Mouse (Mus musculus): Measurements from ENCODE around the gene Psg27. TPM values are rescaled to one million over a fixed set of nuclear protein-coding genes. Genes with fewer than 3 reads are reported as not detected.
"Not testable (repeated sequence)": the region's sequence is repeated elsewhere in the genome, so short reads cannot be mapped to it uniquely, and the experiment has no call there.

Gene Psg27
- total RNA-seq (2021), result not detected
- long read RNA-seq, result 0 reads

GRCm38 (mm10) chr7:18567205-18567604, at the start of gene Psg27:
Psg27 (minus strand) TSS chr7:18567305.
- DNase-seq (ENCODE audit: low spot score in 2 of 2), result no peak

GRCm38 (mm10) chr7:18616401-18616800, 49.3 kb upstream of the Psg27 start, which contains the start of gene Psg23:
Psg23 (minus strand) TSS chr7:18616501.
- DNase-seq (ENCODE audit: low spot score in 2 of 2), result not testable (repeated sequence)

- DNase-seq (ENCODE audit: low spot score in 2 of 2), result no peak
Measured at GRCm38 (mm10) chr7:18559850-18560249, 7.3 kb downstream of the Psg27 start.

GRCm38 (mm10) chr7:18555751-18556150, 11.4 kb downstream of the Psg27 start:
- not testable (repeated sequence) for DNase-seq (ENCODE audit: low spot score in 2 of 2)

GRCm38 (mm10) chr7:18533420-18533819, 33.7 kb downstream of the Psg27 start:
- DNase-seq (ENCODE audit: low spot score in 2 of 2), result no peak

GRCm38 (mm10) chr7:18532169-18532568, 34.9 kb downstream of the Psg27 start, which contains the start of gene Psg25:
Psg25 (minus strand) TSS chr7:18532269.
- no peak for DNase-seq (ENCODE audit: low spot score in 2 of 2)

GRCm38 (mm10) chr7:18524668-18525067, 42.4 kb downstream of the Psg27 start:
- no peak for DNase-seq (ENCODE audit: low spot score in 2 of 2)

GRCm38 (mm10) chr7:18512848-18513247, 54.3 kb downstream of the Psg27 start:
- not testable (repeated sequence) for DNase-seq (ENCODE audit: low spot score in 2 of 2)

GRCm38 (mm10) chr7:18512417-18512816, 54.7 kb downstream of the Psg27 start:
- DNase-seq (ENCODE audit: low spot score in 2 of 2), result not testable (repeated sequence)

GRCm38 (mm10) chr7:18511479-18511878, 55.6 kb downstream of the Psg27 start:
- DNase-seq (ENCODE audit: low spot score in 2 of 2), result no peak

Other genes starting within 250 kb of the Psg27 start
- not detected for gene Psg18, start 212.3 kb downstream of the Psg27 start, total RNA-seq (2021)
- gene Psg28, start 135.3 kb downstream of the Psg27 start, total RNA-seq (2021), result not detected
- gene Psg26, start 83.1 kb downstream of the Psg27 start, total RNA-seq (2021), result not detected
- gene Psg25, start 35.0 kb downstream of the Psg27 start, total RNA-seq (2021), result not detected
- gene Psg23, start 49.2 kb upstream of the Psg27 start, total RNA-seq (2021), result not detected
- not detected for gene Psg21, start 89.4 kb upstream of the Psg27 start, total RNA-seq (2021)
- not detected for gene Psg20, start 118.9 kb upstream of the Psg27 start, total RNA-seq (2021)
- not detected for gene Psg22, start 150.8 kb upstream of the Psg27 start, total RNA-seq (2021)
- not detected for gene Psg19, start 231.2 kb upstream of the Psg27 start, total RNA-seq (2021)

Data from layer of hippocampus, adult 18-20 months (tissue).